Mouse (Mus musculus) cerebellum, adult 11 months (tissue): Measurements from ENCODE around the gene Nek10.
"Not testable (repeated sequence)": the region's sequence is repeated elsewhere in the genome, so short reads cannot be mapped to it uniquely, and the experiment has no call there.

Experiments
- DNase-seq: peaks from one replicate; pipeline ENCODE4 v3.0.0; 2022

Gene Nek10

GRCm38 (mm10) chr14:14803115-14803514 lies at the start of gene Nek10:
TSS of gene Nek10 (plus strand) at chr14:14803415.
- not testable (repeated sequence) for DNase-seq

- DNase-seq, result no peak
These were observed 22.0 kb upstream of the Nek10 start for GRCm38 (mm10) chr14:14781169-14781568.

GRCm38 (mm10) chr14:14784223-14784622 lies 19.0 kb upstream of the Nek10 start:
- DNase-seq, result no peak

- DNase-seq, result no peak
These were observed 16.2 kb upstream of the Nek10 start for GRCm38 (mm10) chr14:14786979-14787378.

GRCm38 (mm10) chr14:14789840-14790470 lies 13.3 kb upstream of the Nek10 start:
- DNase-seq, result no peak

GRCm38 (mm10) chr14:14799861-14800260 lies 3.4 kb upstream of the Nek10 start:
- no peak for DNase-seq

- DNase-seq, result no peak
These were observed 2.9 kb upstream of the Nek10 start for GRCm38 (mm10) chr14:14800332-14800731.

- DNase-seq, result no peak
These were observed 2.4 kb upstream of the Nek10 start for GRCm38 (mm10) chr14:14800810-14801209.

GRCm38 (mm10) chr14:14803921-14804517 lies 804 bp downstream of the Nek10 start:
- DNase-seq, result no peak

- no peak for DNase-seq
These were observed 1.4 kb downstream of the Nek10 start for GRCm38 (mm10) chr14:14804518-14805212.

- DNase-seq, result peak; percentile 72
These were observed 29.5 kb downstream of the Nek10 start for GRCm38 (mm10) chr14:14832520-14833240.

GRCm38 (mm10) chr14:14833498-14833897 lies 30.3 kb downstream of the Nek10 start:
- no peak for DNase-seq

- no peak for DNase-seq
These were observed 31.1 kb downstream of the Nek10 start for GRCm38 (mm10) chr14:14834266-14834665.

GRCm38 (mm10) chr14:14837627-14838026 lies 34.4 kb downstream of the Nek10 start:
- no peak for DNase-seq

- peak; percentile 57 for DNase-seq
These were observed 34.9 kb downstream of the Nek10 start for GRCm38 (mm10) chr14:14838109-14838508.

- no peak for DNase-seq
These were observed 39.7 kb downstream of the Nek10 start for GRCm38 (mm10) chr14:14842734-14843530.

- no peak for DNase-seq
These were observed 49.6 kb downstream of the Nek10 start for GRCm38 (mm10) chr14:14852838-14853237.

GRCm38 (mm10) chr14:14860331-14860730 lies 57.1 kb downstream of the Nek10 start:
- DNase-seq, result no peak

GRCm38 (mm10) chr14:14863690-14864356 lies 60.6 kb downstream of the Nek10 start:
- peak; percentile 79 for DNase-seq

GRCm38 (mm10) chr14:14869239-14869638 lies 66.0 kb downstream of the Nek10 start:
- no peak for DNase-seq

- DNase-seq, result no peak
These were observed 66.8 kb downstream of the Nek10 start for GRCm38 (mm10) chr14:14870059-14870458.

- DNase-seq, result no peak
These were observed 67.2 kb downstream of the Nek10 start for GRCm38 (mm10) chr14:14870463-14870862.
